Mouse (Mus musculus): Measurements from ENCODE around the gene Syne1. TPM values are rescaled to one million over a fixed set of nuclear protein-coding genes. Genes with fewer than 3 reads are reported as not detected.

The Syne1 gene
- total RNA-seq, 1 experiment: 7.1 TPM

GRCm38 (mm10) chr10:5558808-5559207, 7.5 kb upstream of the Syne1 start:
- Histone ChIP-seq H3K27ac (ENCODE audit: insufficient read depth, low read depth, low read length, poor library complexity, severe bottlenecking) (no peak overlapping the region), H3K9me3 (ENCODE audit: control insufficient read depth, insufficient read depth, low read depth, low read length) (no peaks in the 10 kb centered on the region), H3K4me3 (ENCODE audit: insufficient read depth in 1 of 2, low read depth in 1 of 2, low read length in 2 of 2, poor library complexity in 1 of 2, severe bottlenecking in 1 of 2) (no peak overlapping the region), H3K36me3 (ENCODE audit: control insufficient read depth, insufficient read depth, low read length, poor library complexity, severe bottlenecking) (no peaks in the 10 kb centered on the region), H3K4me1 (ENCODE audit: control insufficient read depth in 2 of 2, insufficient read depth in 2 of 2, low read length in 2 of 2, poor library complexity in 1 of 2) (peaks cover 7 to 15% of the 10 kb centered on the region in 2 experiments), H3K9ac (ENCODE audit: insufficient read depth, low read depth, low read length, poor library complexity, severe bottlenecking) (no peak overlapping the region)
- no peak for DNase-seq (ENCODE audit: low read depth, low spot score)
- TF ChIP-seq ZNF384 (IDR thresholded peaks at IDR 0.05; ENCODE audit: low read depth, low read length) (no peak), ZC3H11A (IDR thresholded peaks at IDR 0.05; ENCODE audit: borderline replicate concordance, low read depth, low read length) (no peak), MAFK (IDR thresholded peaks at IDR 0.05; ENCODE audit: insufficient read depth, low read depth, low read length) (no peak), HCFC1 (IDR thresholded peaks at IDR 0.05; ENCODE audit: borderline replicate concordance, insufficient read depth, low read length) (no peak), CHD2 (IDR thresholded peaks at IDR 0.05; ENCODE audit: low read depth, low read length) (no peak)
- in situ Hi-C loops (cut with MboI; ENCODE audit: low sequenced_read_pairs in 2 of 2, unreplicated experiment in 2 of 2): no loop called here

- Histone ChIP-seq H3K9ac (ENCODE audit: insufficient read depth, low read depth, low read length, poor library complexity, severe bottlenecking) (no peak overlapping the region), H3K27ac (ENCODE audit: insufficient read depth, low read depth, low read length, poor library complexity, severe bottlenecking) (no peak overlapping the region), H3K4me3 (ENCODE audit: insufficient read depth in 1 of 2, low read depth in 1 of 2, low read length in 2 of 2, poor library complexity in 1 of 2, severe bottlenecking in 1 of 2) (no peak overlapping the region), H3K36me3 (ENCODE audit: control insufficient read depth, insufficient read depth, low read length, poor library complexity, severe bottlenecking) (no peaks in the 10 kb centered on the region), H3K9me3 (ENCODE audit: control insufficient read depth, insufficient read depth, low read depth, low read length) (no peaks in the 10 kb centered on the region), H3K4me1 (ENCODE audit: control insufficient read depth in 2 of 2, insufficient read depth in 2 of 2, low read length in 2 of 2, poor library complexity in 1 of 2) (peaks cover 0 to 5% of the 10 kb centered on the region in 2 experiments; a peak in 2 of 4 replicates)
- in situ Hi-C loops (cut with MboI; ENCODE audit: low sequenced_read_pairs in 2 of 2, unreplicated experiment in 2 of 2): no loop called here
- TF ChIP-seq ZNF384 (IDR thresholded peaks at IDR 0.05; ENCODE audit: low read depth, low read length): no peak
- TF ChIP-seq ZC3H11A (IDR thresholded peaks at IDR 0.05; ENCODE audit: borderline replicate concordance, low read depth, low read length): peak; percentile 12; the same call in 1 of the 2 replicates
- no peak for TF ChIP-seq CHD2 (IDR thresholded peaks at IDR 0.05; ENCODE audit: low read depth, low read length)
- no peak for DNase-seq (ENCODE audit: low read depth, low spot score)
These were observed 3.7 kb upstream of the Syne1 start for GRCm38 (mm10) chr10:5554941-5555340.

- peak; percentile 78 for DNase-seq (ENCODE audit: low read depth, low spot score)
- Histone ChIP-seq H3K27ac (ENCODE audit: insufficient read depth, low read depth, low read length, poor library complexity, severe bottlenecking) (no peak overlapping the region), H3K4me1 (ENCODE audit: control insufficient read depth in 2 of 2, insufficient read depth in 2 of 2, low read length in 2 of 2, poor library complexity in 1 of 2) (peaks cover 0 to 7% of the 10 kb centered on the region in 2 experiments; a peak in 1 of 4 replicates), H3K9me3 (ENCODE audit: control insufficient read depth, insufficient read depth, low read depth, low read length) (no peaks in the 10 kb centered on the region; the same call in 1 of the 2 replicates), H3K36me3 (ENCODE audit: control insufficient read depth, insufficient read depth, low read length, poor library complexity, severe bottlenecking) (no peaks in the 10 kb centered on the region), H3K4me3 (ENCODE audit: insufficient read depth in 1 of 2, low read depth in 1 of 2, low read length in 2 of 2, poor library complexity in 1 of 2, severe bottlenecking in 1 of 2) (peak overlapping the region; percentile 72 to 91), H3K9ac (ENCODE audit: insufficient read depth, low read depth, low read length, poor library complexity, severe bottlenecking) (peak overlapping the region; percentile 60)
- TF ChIP-seq MAFK (IDR thresholded peaks at IDR 0.05; ENCODE audit: insufficient read depth, low read depth, low read length): no peak
- no peak for TF ChIP-seq HCFC1 (IDR thresholded peaks at IDR 0.05; ENCODE audit: borderline replicate concordance, insufficient read depth, low read length)
- no peak for TF ChIP-seq ZC3H11A (IDR thresholded peaks at IDR 0.05; ENCODE audit: borderline replicate concordance, low read depth, low read length)
- no peak for TF ChIP-seq CHD2 (IDR thresholded peaks at IDR 0.05; ENCODE audit: low read depth, low read length)
- TF ChIP-seq ZNF384 (IDR thresholded peaks at IDR 0.05; ENCODE audit: low read depth, low read length): no peak
- in situ Hi-C loops (cut with MboI; ENCODE audit: low sequenced_read_pairs in 2 of 2, unreplicated experiment in 2 of 2): no loop called here
These were observed 887 bp downstream of the Syne1 start for GRCm38 (mm10) chr10:5550168-5551021.

- H3K36me3 ChIP-seq (ENCODE audit: control insufficient read depth, insufficient read depth, low read length, poor library complexity, severe bottlenecking): no peaks in the 10 kb centered on the region
- peak overlapping the region; percentile 72 to 91 for H3K4me3 ChIP-seq (ENCODE audit: insufficient read depth in 1 of 2, low read depth in 1 of 2, low read length in 2 of 2, poor library complexity in 1 of 2, severe bottlenecking in 1 of 2)
- no peak for DNase-seq (ENCODE audit: low read depth, low spot score)
- peaks cover 0 to 7% of the 10 kb centered on the region in 2 experiments; a peak in 1 of 4 replicates for H3K4me1 ChIP-seq (ENCODE audit: control insufficient read depth in 2 of 2, insufficient read depth in 2 of 2, low read length in 2 of 2, poor library complexity in 1 of 2)
- no peak for TF ChIP-seq ZNF384 (IDR thresholded peaks at IDR 0.05; ENCODE audit: low read depth, low read length)
- no peak for TF ChIP-seq MAFK (IDR thresholded peaks at IDR 0.05; ENCODE audit: insufficient read depth, low read depth, low read length)
- no peak for TF ChIP-seq CHD2 (IDR thresholded peaks at IDR 0.05; ENCODE audit: low read depth, low read length)
- TF ChIP-seq HCFC1 (IDR thresholded peaks at IDR 0.05; ENCODE audit: borderline replicate concordance, insufficient read depth, low read length): no peak
- TF ChIP-seq ZC3H11A (IDR thresholded peaks at IDR 0.05; ENCODE audit: borderline replicate concordance, low read depth, low read length): no peak; the same call in 1 of the 2 replicates
- in situ Hi-C loops (cut with MboI; ENCODE audit: low sequenced_read_pairs in 2 of 2, unreplicated experiment in 2 of 2): no loop called here
- no peaks in the 10 kb centered on the region; the same call in 1 of the 2 replicates for H3K9me3 ChIP-seq (ENCODE audit: control insufficient read depth, insufficient read depth, low read depth, low read length)
- H3K9ac ChIP-seq (ENCODE audit: insufficient read depth, low read depth, low read length, poor library complexity, severe bottlenecking): 0 out of 2 replicates have a peak overlapping the region, but pooled peaks have one; percentile 60
- H3K27ac ChIP-seq (ENCODE audit: insufficient read depth, low read depth, low read length, poor library complexity, severe bottlenecking): no peak overlapping the region
These were observed 1.5 kb downstream of the Syne1 start for GRCm38 (mm10) chr10:5549871-5550167.
